8 mouse cellular contexts compared by ENCODE assay signal in genomic region chr5:136135571-136136291, GRCm38 (mm10). TPM values are rescaled to one million over a fixed set of nuclear protein-coding genes. Genes with fewer than 3 reads are reported as not detected.
A peak's percentile ranks its signal among the peaks of the same experiment; 100 is the strongest.
DNase-seq lines count a peak whose midpoint lies in the region; ATAC-seq and TF ChIP-seq lines count a peak whose summit lies in the region.

Lrwd1 (minus strand) TSS chr5:136136074.
Alkbh4 (plus strand) TSS chr5:136136146.

- peaks cover 29% of the 10 kb centered on the region for H3K79me2 ChIP-seq in MEL (ENCODE audit: control insufficient read depth, insufficient read depth, low read length, poor library complexity)

- peak; percentile 98 for DNase-seq in MEL (ENCODE audit: low read depth, low spot score)
- peak; percentile 96 for DNase-seq in cerebellum, adult 2 months
- peak; percentile 96 for DNase-seq in forebrain, postnatal 0 days
- DNase-seq in heart, postnatal 4 days: peak; percentile 97
- DNase-seq in layer of hippocampus, adult 8-10 months (ENCODE audit: low spot score in 2 of 2): peak; percentile 93 to 96
- DNase-seq in ovary, adult 18-20 months (ENCODE audit: low spot score): peak; percentile 93
- peak; percentile 97 for DNase-seq in thymus, postnatal 0 days (ENCODE audit: low spot score)

- no peak; the same call in 1 of the 2 replicates for TF ChIP-seq RAD21 in MEL (IDR thresholded peaks at IDR 0.05; ENCODE audit: low read depth, low read length)

- peak within 1 kb of the TSS; percentile 76 for H3K4me2 ChIP-seq in forebrain, postnatal 0 days (ENCODE audit: low read depth)
- peak within 1 kb of the TSS; percentile 73 for H3K4me2 ChIP-seq in lung, embryonic 15.5 days

- peak; percentile 99 for ATAC-seq in forebrain, postnatal 0 days
- ATAC-seq in lung, embryonic 15.5 days (ENCODE audit: borderline replicate concordance, extremely low read depth, low FRiP score, low TSS enrichment): peak; percentile 94

- H3K9ac ChIP-seq in MEL (ENCODE audit: control insufficient read depth, low read depth, low read length, poor library complexity, severe bottlenecking): peak within 1 kb of the TSS; percentile 93
- peak within 1 kb of the TSS; percentile 68 for H3K9ac ChIP-seq in forebrain, postnatal 0 days
- peak within 1 kb of the TSS; percentile 63 for H3K9ac ChIP-seq in lung, embryonic 15.5 days

- no peaks in the 10 kb centered on the region for H3K9me3 ChIP-seq in MEL (replicated peaks; ENCODE audit: insufficient read depth, low read length)
- H3K9me3 ChIP-seq in forebrain, postnatal 0 days (ENCODE audit: low read length): no peaks in the 10 kb centered on the region
- no peaks in the 10 kb centered on the region for H3K9me3 ChIP-seq in lung, embryonic 15.5 days

- H3K27ac ChIP-seq in MEL (ENCODE audit: control insufficient read depth, low read depth, low read length): peak within 1 kb of the TSS; percentile 95
- H3K27ac ChIP-seq in cerebellum, adult 2 months (ENCODE audit: insufficient read depth, low read length): peak within 1 kb of the TSS; percentile 27
- H3K27ac ChIP-seq in forebrain, postnatal 0 days (ENCODE audit: low read depth, low read length): 0 out of 2 replicates have a peak within 1 kb of the TSS, but pooled peaks have one; percentile 51
- H3K27ac ChIP-seq in lung, embryonic 15.5 days: peak within 1 kb of the TSS; percentile 74

- H3K4me1 ChIP-seq in MEL (ENCODE audit: control insufficient read depth in 1 of 2, insufficient read depth in 2 of 2, low read length in 2 of 2): peaks cover 7 to 17% of the 10 kb centered on the region in 2 experiments
- peaks cover 12% of the 10 kb centered on the region for H3K4me1 ChIP-seq in cerebellum, adult 2 months (ENCODE audit: control insufficient read depth, insufficient read depth, low read length)
- peaks cover 14% of the 10 kb centered on the region for H3K4me1 ChIP-seq in forebrain, postnatal 0 days (ENCODE audit: insufficient read depth)
- H3K4me1 ChIP-seq in lung, embryonic 15.5 days: peaks cover 20% of the 10 kb centered on the region

- peak; percentile 61 to 91; a peak in 3 of 4 replicates for TF ChIP-seq POLR2A in MEL (IDR thresholded peaks at IDR 0.05; ENCODE audit: control insufficient read depth in 1 of 2, insufficient read depth in 1 of 2, low read depth in 1 of 2, low read length in 2 of 2, poor library complexity in 1 of 2)
- peak; percentile 55 for TF ChIP-seq POLR2A in cerebellum, adult 2 months (IDR thresholded peaks at IDR 0.05; ENCODE audit: borderline replicate concordance, insufficient read depth, low read length)

- WGBS in cerebellum, adult 2 months: under 1% methylated on average over 60 of the region's 60 CpGs
- under 1% methylated on average over 60 of the region's 60 CpGs for WGBS in forebrain, postnatal 0 days
- WGBS in lung, embryonic 15.5 days: under 1% methylated on average over 60 of the region's 60 CpGs

- H3K27me3 ChIP-seq in MEL (ENCODE audit: control insufficient read depth in 1 of 2, insufficient read depth in 2 of 2, low read length in 2 of 2): no peaks in the 10 kb centered on the region
- H3K27me3 ChIP-seq in cerebellum, adult 2 months (ENCODE audit: control insufficient read depth, insufficient read depth, low read length): no peaks in the 10 kb centered on the region
- H3K27me3 ChIP-seq in forebrain, postnatal 0 days (ENCODE audit: insufficient read depth, low read length): no peaks in the 10 kb centered on the region
- no peaks in the 10 kb centered on the region for H3K27me3 ChIP-seq in lung, embryonic 15.5 days

- H3K36me3 ChIP-seq in MEL (ENCODE audit: control insufficient read depth in 1 of 2, insufficient read depth in 2 of 2, low read length in 2 of 2): peaks cover under 1 to 11% of the 10 kb centered on the region in 2 experiments; a peak in 3 of 4 replicates
- peaks cover 35% of the 10 kb centered on the region for H3K36me3 ChIP-seq in forebrain, postnatal 0 days (ENCODE audit: insufficient read depth)
- peaks cover 25% of the 10 kb centered on the region for H3K36me3 ChIP-seq in lung, embryonic 15.5 days

- peak within 1 kb of the TSS; percentile 92 to 94 for H3K4me3 ChIP-seq in MEL (ENCODE audit: control insufficient read depth in 1 of 2, insufficient read depth in 1 of 2, low read depth in 2 of 2, low read length in 2 of 2)
- peak within 1 kb of the TSS; percentile 97 for H3K4me3 ChIP-seq in cerebellum, adult 2 months (replicated peaks; ENCODE audit: insufficient read depth, low read depth, low read length)
- peak within 1 kb of the TSS; percentile 55 for H3K4me3 ChIP-seq in forebrain, postnatal 0 days (ENCODE audit: low read depth, low read length)
- H3K4me3 ChIP-seq in lung, embryonic 15.5 days: peak within 1 kb of the TSS; percentile 72

- TF ChIP-seq CTCF in MEL (IDR thresholded peaks at IDR 0.05 in 2 of 3, conservative IDR thresholded peaks at IDR 0.05 in 1 of 3; ENCODE audit: control insufficient read depth in 1 of 3, insufficient read depth in 1 of 3, low read depth in 2 of 3, low read length in 3 of 3, poor library complexity in 1 of 3, severe bottlenecking in 1 of 3): peak in 2 of 3 experiments; percentile 68 to 74; a peak in 5 of 6 replicates
- TF ChIP-seq CTCF in cerebellum, adult 2 months (IDR thresholded peaks at IDR 0.05; ENCODE audit: borderline replicate concordance, insufficient read depth, low read depth, low read length): peak; percentile 62; the same call in 1 of the 2 replicates
- peak; percentile 84 for TF ChIP-seq CTCF in forebrain, postnatal 0 days (IDR thresholded peaks at IDR 0.05; ENCODE audit: low read depth)

- TF ChIP-seq EP300 in MEL (IDR thresholded peaks at IDR 0.05; ENCODE audit: low read depth in 1 of 2, low read length in 2 of 2): peak in 1 of 2 experiments; percentile 49; a peak in 3 of 4 replicates

TF ChIP-seq in MEL, 35 proteins besides CTCF, POLR2A, EP300 and RAD21 (continues in another document):
- no peak for TF ChIP-seq CHD1 (IDR thresholded peaks at IDR 0.05; ENCODE audit: low read depth, low read length)
- TF ChIP-seq UBTF (IDR thresholded peaks at IDR 0.05; ENCODE audit: borderline replicate concordance, insufficient read depth, low read depth, low read length): no peak
- peak; percentile 90 for TF ChIP-seq KAT2A (conservative IDR thresholded peaks at IDR 0.05; ENCODE audit: low read depth, low read length)
- TF ChIP-seq ZNF384 (IDR thresholded peaks at IDR 0.05; ENCODE audit: low read depth, low read length): no peak
- TF ChIP-seq JUND (IDR thresholded peaks at IDR 0.05; ENCODE audit: low read depth, low read length): no peak
- peak; percentile 80 for TF ChIP-seq NELFE (IDR thresholded peaks at IDR 0.05; ENCODE audit: low read depth, low read length)
- peak; percentile 47; the same call in 1 of the 2 replicates for TF ChIP-seq POLR2AphosphoS2 (IDR thresholded peaks at IDR 0.05; ENCODE audit: low read length)
- no peak for TF ChIP-seq MAZ (IDR thresholded peaks at IDR 0.05; ENCODE audit: low read depth, low read length)
- TF ChIP-seq TAL1 (IDR thresholded peaks at IDR 0.05; ENCODE audit: low read length): peak; percentile 12; the same call in 1 of the 2 replicates
- peak; percentile 88 for TF ChIP-seq ELF1 (IDR thresholded peaks at IDR 0.05; ENCODE audit: low read depth, low read length)
- peak; percentile 87 for TF ChIP-seq ZMIZ1 (IDR thresholded peaks at IDR 0.05; ENCODE audit: low read depth, low read length)
- TF ChIP-seq GABPA (IDR thresholded peaks at IDR 0.05; ENCODE audit: low read depth, low read length): no peak
- TF ChIP-seq NRF1 (IDR thresholded peaks at IDR 0.05; ENCODE audit: insufficient read depth, low read depth, low read length, poor library complexity, severe bottlenecking): peak; percentile 91
- TF ChIP-seq HCFC1 (IDR thresholded peaks at IDR 0.05; ENCODE audit: low read depth, low read length): peak; percentile 99
- peak; percentile 33; the same call in 1 of the 2 replicates for TF ChIP-seq SMC3 (IDR thresholded peaks at IDR 0.05; ENCODE audit: low read depth, low read length)
- peak; percentile 92 for TF ChIP-seq SIN3A (IDR thresholded peaks at IDR 0.05; ENCODE audit: low read length)
- peak; percentile 87 for TF ChIP-seq MXI1 (IDR thresholded peaks at IDR 0.05; ENCODE audit: low read depth, low read length)
- peak; percentile 74 for TF ChIP-seq TCF12 (IDR thresholded peaks at IDR 0.05; ENCODE audit: low read depth, low read length)
- 0 out of 2 replicates have a peak, but pooled peaks have one; percentile 10 for TF ChIP-seq ZC3H11A (IDR thresholded peaks at IDR 0.05; ENCODE audit: low read depth, low read length)
- TF ChIP-seq E2F4 (IDR thresholded peaks at IDR 0.05; ENCODE audit: borderline replicate concordance, low read depth, low read length): peak; percentile 37; the same call in 1 of the 2 replicates
- TF ChIP-seq MYB (IDR thresholded peaks at IDR 0.05; ENCODE audit: low read depth, low read length): peak; percentile 84
- TF ChIP-seq MAX (IDR thresholded peaks at IDR 0.05; ENCODE audit: low read length): no peak

RNA-seq across cellular contexts. Expression of gene Lrwd1, which starts in this region (rescaled TPM):
- 98.2 and 103 TPM in 2 replicates for total RNA-seq in MEL (2012; rRNA removed)
- 100 to 1,000 TPM in 1 of 2 experiments, not detected in 1; 133 TPM for polyA plus RNA-seq in MEL (2012; ENCODE audit: insufficient read depth in 1 of 2, insufficient read length in 2 of 2, low read depth in 1 of 2, low replicate concordance in 2 of 2, missing spikeins in 1 of 2)
- 21.5 and 23.7 TPM in 2 replicates for polyA plus RNA-seq in cerebellum, adult 2 months (2012; rRNA removed)
- total RNA-seq in forebrain, postnatal 0 days (2014; rRNA removed): 30.0 and 33.3 TPM in 2 replicates
- 18.9 and 19.7 TPM in 2 replicates for polyA plus RNA-seq in forebrain, postnatal 0 days (2015; fragmentation: Nextera tagmentation; extraction: Ambion mirVana)
- total RNA-seq in heart, postnatal 4 days (2021): 1 to 10 TPM; 7.9 to 9.5 TPM
- 10 to 100 TPM; 12.4 to 17.7 (median 16.1) TPM for total RNA-seq in layer of hippocampus, adult 8-10 months (2022)
- 36.7 and 37.5 TPM in 2 replicates for polyA plus RNA-seq in lung, embryonic 15.5 days (2015; fragmentation: Nextera tagmentation; extraction: Ambion mirVana)
- 66.5 and 67.6 TPM in 2 replicates for polyA plus RNA-seq in thymus, postnatal 0 days (2015; fragmentation: Nextera tagmentation; extraction: Ambion mirVana)

RNA-seq across cellular contexts. Expression of gene Alkbh4, which starts in this region (rescaled TPM):
- 17.1 and 23.2 TPM in 2 replicates for total RNA-seq in MEL (2012; rRNA removed)
- polyA plus RNA-seq in MEL (2012; ENCODE audit: insufficient read depth in 1 of 2, insufficient read length in 2 of 2, low read depth in 1 of 2, low replicate concordance in 2 of 2, missing spikeins in 1 of 2): 10 to 100 TPM in 1 of 2 experiments, not detected in 1; 24.2 TPM
- 15.7 and 17.2 TPM in 2 replicates for polyA plus RNA-seq in cerebellum, adult 2 months (2012; rRNA removed)
- 12.7 and 16.1 TPM in 2 replicates for total RNA-seq in forebrain, postnatal 0 days (2014; rRNA removed)
- 16.0 and 16.4 TPM in 2 replicates for polyA plus RNA-seq in forebrain, postnatal 0 days (2015; fragmentation: Nextera tagmentation; extraction: Ambion mirVana)
- 1 to 10 TPM; 6.5 to 7.4 TPM for total RNA-seq in heart, postnatal 4 days (2021)
- 10 to 100 TPM in 1 of 4 experiments, 1 to 10 TPM in 3; 8.7 to 10.8 (median 9.6) TPM for total RNA-seq in layer of hippocampus, adult 8-10 months (2022)
- polyA plus RNA-seq in lung, embryonic 15.5 days (2015; fragmentation: Nextera tagmentation; extraction: Ambion mirVana): 15.4 and 18.0 TPM in 2 replicates
- 38.0 and 38.5 TPM in 2 replicates for polyA plus RNA-seq in thymus, postnatal 0 days (2015; fragmentation: Nextera tagmentation; extraction: Ambion mirVana)

Comparison
In these comparisons a context has a peak if more than half of its experiments do, and no peak if none do; other contexts are left out.
1. Peak in every context shown above with its lines: DNase-seq, ATAC-seq, H3K4me3 ChIP-seq and H3K27ac ChIP-seq.
2. H3K27ac ChIP-seq: peak in every context shown above with its lines; median percentile 95 in MEL; 74 in lung, embryonic 15.5 days; 51 in forebrain, postnatal 0 days; 27 in cerebellum, adult 2 months.